Mouse (Mus musculus) embryonic facial prominence, embryonic 14.5 days (tissue): ENCODE data around the gene Pitpnm1. TPM values are rescaled to one million over a fixed set of nuclear protein-coding genes. Genes with fewer than 3 reads are reported as not detected.

Source experiments
- ATAC-seq: fragments of 200-750 bp; cut with Nextera tagmentation; 2 replicates; pipeline ENCODE4 v1.8.0; 2017; ENCODE audit warnings: low read depth, moderate number of reproducible peaks, moderate TSS enrichment
- DNase-seq: peaks from one replicate; pipeline ENCODE4 v3.0.0-alpha.2; 2015; ENCODE audit warnings: low spot score
- H3K27ac ChIP-seq: fragments of 300-500 bp; sonication (generic); replicated peaks from 2 replicates; pipeline ENCODE4 v1.5.1; 2014; ENCODE audit warnings: low read depth, mild to moderate bottlenecking, low read length, moderate library complexity
- H3K27me3 ChIP-seq: fragments of 300-500 bp; sonication (generic); replicated peaks from 2 replicates; pipeline ENCODE4 v1.6.1; 2014; ENCODE audit warnings: low read length; ENCODE audit not compliant: control insufficient read depth, insufficient read depth
- H3K36me3 ChIP-seq: fragments of 300-500 bp; sonication (generic); 2 replicates; pipeline ENCODE4 v1.6.1; 2014; ENCODE audit warnings: low read length, mixed read lengths; ENCODE audit not compliant: control insufficient read depth, insufficient read depth
- H3K4me1 ChIP-seq: fragments of 300-500 bp; sonication (generic); 2 replicates; pipeline ENCODE4 v1.6.1; 2014; ENCODE audit warnings: antibody characterized with exemption, low read length; ENCODE audit not compliant: control insufficient read depth, insufficient read depth
- H3K4me2 ChIP-seq: fragments of 300-500 bp; sonication (generic); 2 replicates; pipeline ENCODE4 v1.6.1; 2014; ENCODE audit warnings: low read depth, mild to moderate bottlenecking, low read length, moderate library complexity, mixed read lengths
- H3K4me3 ChIP-seq: fragments of 300-500 bp; sonication (generic); 2 replicates; pipeline ENCODE4 v1.5.1; 2014; ENCODE audit warnings: low read depth, mild to moderate bottlenecking, low read length
- H3K9ac ChIP-seq: fragments of 300-500 bp; sonication (generic); 2 replicates; pipeline ENCODE4 v1.6.1; 2014; ENCODE audit warnings: low read depth, mild to moderate bottlenecking, low read length, moderate library complexity, mixed read lengths
- H3K9me3 ChIP-seq: fragments of 300-500 bp; sonication (generic); 2 replicates; pipeline ENCODE4 v1.6.1; 2016; ENCODE audit warnings: low read length; ENCODE audit not compliant: control insufficient read depth
- WGBS: fragments of 180-500 bp; shearing (Covaris S2); extraction: QIAGEN DNeasy Blood & Tissue Kit; methylation state at CpG from one replicate; pipeline ENCODE4 v1.1.7; 2014; 5-methylcytosine and 5-hydroxymethylcytosine counted together
- polyA plus RNA-seq: library from polyadenylated mRNA; unstranded; fragments of >200 nt; fragmentation: Nextera tagmentation; extraction: Ambion mirVana; gene quantifications from 2 replicates; pipeline ENCODE4 v1.2.1, GENCODE M21; 2014

Pitpnm1 gene
- polyA plus RNA-seq, 1 experiment from 2014 or later = 5.6 TPM

GRCm38 (mm10) chr19:4087090-4087489 is 12.7 kb upstream of the Pitpnm1 start:
- ATAC-seq = no peak
- H3K36me3 ChIP-seq = no peaks in the 10 kb centered on the region
- H3K27ac ChIP-seq = no peak overlapping the region
- H3K4me3 ChIP-seq = no peak overlapping the region
- H3K4me1 ChIP-seq = no peaks in the 10 kb centered on the region
- H3K9ac ChIP-seq = no peak overlapping the region
- no peak for DNase-seq
- H3K4me2 ChIP-seq = no peak overlapping the region
- no peaks in the 10 kb centered on the region for H3K9me3 ChIP-seq
- H3K27me3 ChIP-seq = no peaks in the 10 kb centered on the region
- WGBS = 93% methylated on average over 5 of the region's 5 CpGs

GRCm38 (mm10) chr19:4088146-4088545 is 11.7 kb upstream of the Pitpnm1 start:
- no peaks in the 10 kb centered on the region for H3K27me3 ChIP-seq
- H3K27ac ChIP-seq = no peak overlapping the region
- no peak overlapping the region for H3K4me2 ChIP-seq
- H3K4me3 ChIP-seq = no peak overlapping the region
- no peaks in the 10 kb centered on the region for H3K4me1 ChIP-seq
- ATAC-seq (no peak), DNase-seq (no peak)
- no peaks in the 10 kb centered on the region for H3K36me3 ChIP-seq
- no peak overlapping the region for H3K9ac ChIP-seq
- H3K9me3 ChIP-seq = no peaks in the 10 kb centered on the region
- WGBS = 45% methylated on average over 5 of the region's 5 CpGs

GRCm38 (mm10) chr19:4089128-4089527 is 10.7 kb upstream of the Pitpnm1 start:
- Histone ChIP-seq H3K4me3 (no peak overlapping the region), H3K36me3 (no peaks in the 10 kb centered on the region), H3K27me3 (no peaks in the 10 kb centered on the region), H3K4me1 (no peaks in the 10 kb centered on the region), H3K9me3 (no peaks in the 10 kb centered on the region), H3K4me2 (no peak overlapping the region), H3K27ac (no peak overlapping the region), H3K9ac (no peak overlapping the region)
- DNase-seq (no peak), ATAC-seq (no peak)
- WGBS = 69% methylated on average over 6 of the region's 6 CpGs

GRCm38 (mm10) chr19:4090446-4090845 is 9.4 kb upstream of the Pitpnm1 start:
- no peak for ATAC-seq
- H3K4me1 ChIP-seq = no peaks in the 10 kb centered on the region

GRCm38 (mm10) chr19:4091383-4091782 is 8.4 kb upstream of the Pitpnm1 start:
- Histone ChIP-seq H3K9ac (no peak overlapping the region), H3K4me3 (no peak overlapping the region), H3K4me2 (no peak overlapping the region), H3K9me3 (no peaks in the 10 kb centered on the region), H3K27me3 (no peaks in the 10 kb centered on the region), H3K4me1 (no peaks in the 10 kb centered on the region), H3K36me3 (no peaks in the 10 kb centered on the region), H3K27ac (no peak overlapping the region)
- no peak for ATAC-seq
- WGBS = 58% methylated on average over 2 of the region's 2 CpGs
- no peak for DNase-seq

More at GRCm38 (mm10) chr19:4090446-4090845, 9.4 kb upstream of the Pitpnm1 start:
- H3K4me3 ChIP-seq = no peak overlapping the region
- 82% methylated on average over 3 of the region's 3 CpGs for WGBS
- no peaks in the 10 kb centered on the region for H3K36me3 ChIP-seq
- no peak overlapping the region for H3K4me2 ChIP-seq
- no peak overlapping the region for H3K27ac ChIP-seq
- H3K27me3 ChIP-seq = no peaks in the 10 kb centered on the region
- DNase-seq = no peak
- H3K9me3 ChIP-seq = no peaks in the 10 kb centered on the region
- H3K9ac ChIP-seq = no peak overlapping the region

GRCm38 (mm10) chr19:4092750-4093149 is 7.0 kb upstream of the Pitpnm1 start:
- H3K4me1 ChIP-seq = peaks cover 4% of the 10 kb centered on the region; the same call in 1 of the 2 replicates
- no peak overlapping the region for H3K27ac ChIP-seq
- DNase-seq (no peak), ATAC-seq (no peak)
- H3K36me3 ChIP-seq = no peaks in the 10 kb centered on the region
- WGBS = 90% methylated on average over 3 of the region's 3 CpGs
- no peaks in the 10 kb centered on the region for H3K27me3 ChIP-seq
- no peak overlapping the region for H3K4me3 ChIP-seq
- no peaks in the 10 kb centered on the region for H3K9me3 ChIP-seq
- no peak overlapping the region for H3K9ac ChIP-seq
- H3K4me2 ChIP-seq = no peak overlapping the region

- no peak for ATAC-seq
- DNase-seq = no peak
These were observed 6.0 kb upstream of the Pitpnm1 start for GRCm38 (mm10) chr19:4093772-4094171.

GRCm38 (mm10) chr19:4094348-4094747 is 5.5 kb upstream of the Pitpnm1 start:
- DNase-seq (no peak), ATAC-seq (no peak)
- no peaks in the 10 kb centered on the region for H3K36me3 ChIP-seq
- no peaks in the 10 kb centered on the region for H3K9me3 ChIP-seq
- H3K9ac ChIP-seq = no peak overlapping the region
- H3K27me3 ChIP-seq = peaks cover 3% of the 10 kb centered on the region
- peaks cover 7% of the 10 kb centered on the region; the same call in 1 of the 2 replicates for H3K4me1 ChIP-seq
- no peak overlapping the region for H3K27ac ChIP-seq
- 67% methylated on average over 3 of the region's 3 CpGs for WGBS
- H3K4me2 ChIP-seq = no peak overlapping the region
- no peak overlapping the region for H3K4me3 ChIP-seq

More at GRCm38 (mm10) chr19:4093772-4094171, 6.0 kb upstream of the Pitpnm1 start:
- H3K4me3 ChIP-seq = no peak overlapping the region
- no peak overlapping the region for H3K27ac ChIP-seq
- H3K9me3 ChIP-seq = no peaks in the 10 kb centered on the region
- H3K36me3 ChIP-seq = no peaks in the 10 kb centered on the region
- no peaks in the 10 kb centered on the region for H3K27me3 ChIP-seq
- 72% methylated on average over 7 of the region's 7 CpGs for WGBS
- no peak overlapping the region for H3K4me2 ChIP-seq
- H3K4me1 ChIP-seq = peaks cover 4% of the 10 kb centered on the region; the same call in 1 of the 2 replicates
- H3K9ac ChIP-seq = no peak overlapping the region

GRCm38 (mm10) chr19:4094774-4095303 is 5.0 kb upstream of the Pitpnm1 start:
- H3K4me1 ChIP-seq = peaks cover 12% of the 10 kb centered on the region
- DNase-seq (no peak), ATAC-seq (no peak)
- 68% methylated on average over 5 of the region's 5 CpGs for WGBS
- H3K27me3 ChIP-seq = peaks cover 7% of the 10 kb centered on the region
- no peak overlapping the region for H3K9ac ChIP-seq
- H3K4me2 ChIP-seq = no peak overlapping the region
- H3K36me3 ChIP-seq = no peaks in the 10 kb centered on the region
- H3K27ac ChIP-seq = no peak overlapping the region
- no peaks in the 10 kb centered on the region for H3K9me3 ChIP-seq
- H3K4me3 ChIP-seq = no peak overlapping the region
